Mouse (Mus musculus) midbrain, embryonic 13.5 days (tissue): ENCODE measurements at regions not wholly inside any gene's neighbourhood (a gene's known extent, or its start where the extent isn't known, plus 50 kb on each side); places are given as distances from the start of the nearest gene placed in this dataset.

Source experiments
- ATAC-seq: fragments of 200-750 bp; cut with Nextera tagmentation; 2 replicates; pipeline ENCODE4 v1.8.0; 2017; ENCODE audit warnings: mild to moderate bottlenecking, moderate TSS enrichment, moderate library complexity
- H3K27ac ChIP-seq: fragments of 300-500 bp; sonication (generic); 2 replicates; pipeline ENCODE4 v1.5.1; 2015; ENCODE audit warnings: inconsistent platforms, mild to moderate bottlenecking, moderate library complexity
- H3K27me3 ChIP-seq: fragments of 300-500 bp; sonication (generic); 2 replicates; pipeline ENCODE4 v1.6.1; 2015; ENCODE audit warnings: mild to moderate bottlenecking, inconsistent platforms
- H3K36me3 ChIP-seq: fragments of 300-500 bp; sonication (generic); 2 replicates; pipeline ENCODE4 v1.6.1; 2015; ENCODE audit warnings: mild to moderate bottlenecking, inconsistent platforms
- H3K4me1 ChIP-seq: fragments of 300-500 bp; sonication (generic); replicated peaks from 2 replicates; pipeline ENCODE4 v1.6.1; 2015; ENCODE audit warnings: inconsistent platforms
- H3K4me2 ChIP-seq: fragments of 300-500 bp; sonication (generic); replicated peaks from 2 replicates; pipeline ENCODE4 v1.6.1; 2015; ENCODE audit warnings: moderate library complexity, mild to moderate bottlenecking, inconsistent platforms
- H3K4me3 ChIP-seq: fragments of 300-500 bp; sonication (generic); replicated peaks from 2 replicates; pipeline ENCODE4 v1.5.1; 2015; ENCODE audit warnings: mild to moderate bottlenecking, inconsistent platforms
- H3K9ac ChIP-seq: fragments of 300-500 bp; sonication (generic); replicated peaks from 2 replicates; pipeline ENCODE4 v1.6.1; 2015; ENCODE audit warnings: mild to moderate bottlenecking, inconsistent platforms
- H3K9me3 ChIP-seq: fragments of 300-500 bp; sonication (generic); 2 replicates; pipeline ENCODE4 v1.6.1; 2016; ENCODE audit warnings: mild to moderate bottlenecking, inconsistent platforms
- WGBS: fragments of 180-500 bp; shearing (Covaris S2); methylation state at CpG from one replicate; pipeline ENCODE4 v1.1.7; 2015; 5-methylcytosine and 5-hydroxymethylcytosine counted together

DNA sequence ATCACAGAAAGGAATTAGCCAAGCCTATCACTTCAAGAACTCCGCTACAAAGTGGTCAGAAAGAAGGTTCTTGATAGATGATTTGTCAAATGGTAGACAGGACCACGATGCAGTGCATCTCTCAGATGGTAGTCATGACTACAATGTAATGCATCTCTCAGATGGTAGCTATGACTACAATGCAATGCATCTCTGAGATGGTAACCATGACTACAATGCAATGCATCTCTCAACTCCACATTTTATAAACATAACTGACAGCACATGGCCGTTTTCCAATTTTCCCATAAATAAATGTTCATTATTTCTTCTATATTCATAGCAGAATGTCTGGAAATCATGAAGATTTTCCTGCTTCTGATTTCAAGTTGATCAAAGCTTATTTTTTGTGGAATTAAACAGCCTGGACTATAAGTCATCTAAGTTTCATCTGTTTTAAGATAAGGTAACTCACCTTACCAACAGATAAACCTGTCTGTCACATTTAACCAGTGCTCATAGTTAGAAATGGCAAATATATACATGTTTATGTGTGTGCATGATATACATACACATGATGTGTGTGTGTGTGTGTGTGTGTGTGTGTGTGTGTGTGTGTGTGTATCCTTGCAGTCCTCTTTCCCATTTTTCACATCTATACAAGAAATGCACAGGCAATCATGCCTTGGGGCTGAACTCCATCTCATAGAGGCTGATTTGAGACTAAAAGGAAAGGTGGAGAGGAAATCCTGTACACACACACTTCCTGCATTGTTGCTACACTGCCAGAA lies 122.4 kb downstream of the Phf3 start:
- Histone ChIP-seq H3K9ac (no peak overlapping the region), H3K4me1 (peaks cover 4% of the 10 kb centered on the region; the same call in 1 of the 2 replicates), H3K4me3 (no peak overlapping the region), H3K36me3 (no peaks in the 10 kb centered on the region), H3K27ac (peak overlapping the region; percentile 12; the same call in 1 of the 2 replicates), H3K4me2 (no peak overlapping the region), H3K27me3 (no peaks in the 10 kb centered on the region), H3K9me3 (no peaks in the 10 kb centered on the region)
- peak; percentile 86 for ATAC-seq
- WGBS, result 60% methylated on average over 3 of the region's 3 CpGs

GRCm38 (mm10) chr1:30741955-30742354 lies 131.8 kb downstream of the Phf3 start:
- no peaks in the 10 kb centered on the region for H3K9me3 ChIP-seq
- no peak for ATAC-seq
- H3K27ac ChIP-seq, result no peak overlapping the region
- H3K4me1 ChIP-seq, result no peaks in the 10 kb centered on the region
- H3K36me3 ChIP-seq, result no peaks in the 10 kb centered on the region
- H3K4me3 ChIP-seq, result no peak overlapping the region
- H3K4me2 ChIP-seq, result no peak overlapping the region
- H3K27me3 ChIP-seq, result no peaks in the 10 kb centered on the region
- no peak overlapping the region for H3K9ac ChIP-seq

- Histone ChIP-seq H3K4me3 (no peak overlapping the region), H3K4me1 (no peaks in the 10 kb centered on the region), H3K27me3 (no peaks in the 10 kb centered on the region), H3K36me3 (no peaks in the 10 kb centered on the region), H3K9ac (no peak overlapping the region), H3K4me2 (no peak overlapping the region), H3K9me3 (no peaks in the 10 kb centered on the region), H3K27ac (no peak overlapping the region)
- no peak for ATAC-seq
- 74% methylated on average over 3 of the region's 3 CpGs for WGBS
Observed at GRCm38 (mm10) chr1:30740831-30741230, 132.9 kb downstream of the Phf3 start.

- ATAC-seq, result no peak
- Histone ChIP-seq H3K9me3 (no peaks in the 10 kb centered on the region), H3K9ac (no peak overlapping the region), H3K27ac (no peak overlapping the region), H3K27me3 (no peaks in the 10 kb centered on the region), H3K4me3 (no peak overlapping the region), H3K36me3 (no peaks in the 10 kb centered on the region), H3K4me1 (no peaks in the 10 kb centered on the region), H3K4me2 (no peak overlapping the region)
- 64% methylated on average over 2 of the region's 2 CpGs for WGBS
Observed at GRCm38 (mm10) chr1:30721519-30721918, 152.2 kb downstream of the Phf3 start.

DNA sequence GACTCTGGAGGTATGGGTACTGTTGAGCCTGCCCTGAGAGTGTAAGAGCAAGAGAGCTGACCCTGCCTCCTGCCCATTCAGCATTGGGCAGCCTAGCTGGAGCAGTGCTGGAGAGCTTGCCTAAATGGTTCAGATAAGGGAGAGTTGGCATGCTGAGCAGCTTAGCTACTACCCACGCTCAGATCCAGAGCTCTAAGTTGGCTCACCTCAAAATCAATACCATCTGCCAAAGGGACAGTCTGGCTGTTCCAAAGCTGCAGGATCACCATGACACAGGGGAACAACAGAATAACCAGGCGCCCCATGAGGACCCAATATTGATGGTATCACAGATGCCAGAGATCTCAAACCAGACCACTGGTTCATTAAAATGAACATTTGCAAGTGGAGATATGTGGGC lies 152.9 kb downstream of the Phf3 start:
- H3K27me3 ChIP-seq, result no peaks in the 10 kb centered on the region
- H3K27ac ChIP-seq, result no peak overlapping the region
- H3K9ac ChIP-seq, result no peak overlapping the region
- no peak overlapping the region for H3K4me2 ChIP-seq
- no peak overlapping the region for H3K4me3 ChIP-seq
- no peaks in the 10 kb centered on the region for H3K9me3 ChIP-seq
- no peak for ATAC-seq
- H3K4me1 ChIP-seq, result no peaks in the 10 kb centered on the region
- 91% methylated on average over 2 of the region's 2 CpGs for WGBS
- no peaks in the 10 kb centered on the region for H3K36me3 ChIP-seq

GRCm38 (mm10) chr1:30718578-30718977 lies 155.1 kb downstream of the Phf3 start:
- Histone ChIP-seq H3K9me3 (no peaks in the 10 kb centered on the region), H3K27ac (no peak overlapping the region), H3K4me1 (no peaks in the 10 kb centered on the region), H3K4me2 (no peak overlapping the region), H3K36me3 (no peaks in the 10 kb centered on the region), H3K4me3 (no peak overlapping the region), H3K27me3 (no peaks in the 10 kb centered on the region), H3K9ac (no peak overlapping the region)
- ATAC-seq, result no peak
- 76% methylated on average over 5 of the region's 5 CpGs for WGBS

GRCm38 (mm10) chr1:30716346-30716745 lies 157.4 kb downstream of the Phf3 start:
- WGBS, result 14% methylated on average over 1 of the region's 1 CpGs
- Histone ChIP-seq H3K4me3 (no peak overlapping the region), H3K36me3 (no peaks in the 10 kb centered on the region), H3K27ac (no peak overlapping the region), H3K9ac (no peak overlapping the region), H3K4me1 (no peaks in the 10 kb centered on the region), H3K27me3 (no peaks in the 10 kb centered on the region), H3K9me3 (no peaks in the 10 kb centered on the region), H3K4me2 (no peak overlapping the region)
- ATAC-seq, result no peak

GRCm38 (mm10) chr1:30701116-30701515 lies 172.6 kb downstream of the Phf3 start:
- Histone ChIP-seq H3K4me2 (no peak overlapping the region), H3K4me1 (no peaks in the 10 kb centered on the region), H3K27me3 (no peaks in the 10 kb centered on the region), H3K27ac (no peak overlapping the region), H3K4me3 (no peak overlapping the region), H3K9me3 (no peaks in the 10 kb centered on the region), H3K36me3 (no peaks in the 10 kb centered on the region), H3K9ac (no peak overlapping the region)
- no peak for ATAC-seq
- WGBS, result 73% methylated on average over 3 of the region's 3 CpGs

- H3K9me3 ChIP-seq, result no peaks in the 10 kb centered on the region
- no peaks in the 10 kb centered on the region for H3K27me3 ChIP-seq
- H3K9ac ChIP-seq, result no peak overlapping the region
- H3K4me3 ChIP-seq, result no peak overlapping the region
- H3K27ac ChIP-seq, result no peak overlapping the region
- no peaks in the 10 kb centered on the region for H3K4me1 ChIP-seq
- 51% methylated on average over 10 of the region's 10 CpGs for WGBS
- ATAC-seq, result peak; percentile 90
- H3K4me2 ChIP-seq, result no peak overlapping the region
- no peaks in the 10 kb centered on the region for H3K36me3 ChIP-seq
Observed at GRCm38 (mm10) chr1:30700399-30701081, 173.2 kb downstream of the Phf3 start.

DNA sequence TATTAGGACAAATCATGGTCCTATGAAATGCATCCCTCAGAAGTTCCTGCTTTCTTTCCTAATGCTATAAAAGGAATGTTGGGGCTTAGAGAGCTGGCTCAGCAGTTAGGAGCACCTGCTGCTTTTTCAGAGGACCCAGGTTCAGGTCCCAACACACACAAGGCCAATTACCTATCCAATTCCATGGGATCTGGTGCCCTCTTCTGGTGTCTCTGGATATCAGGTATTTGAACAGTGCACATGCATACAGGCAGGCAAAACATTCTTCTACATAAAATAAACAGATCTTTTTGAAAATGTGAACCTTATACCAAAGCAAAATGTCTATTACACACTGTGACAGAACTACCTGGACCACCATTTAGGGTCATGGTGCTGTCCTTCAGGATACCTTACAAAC lies 177.4 kb downstream of the Phf3 start:
- Histone ChIP-seq H3K4me2 (no peak overlapping the region), H3K9me3 (no peaks in the 10 kb centered on the region), H3K4me1 (no peaks in the 10 kb centered on the region), H3K4me3 (no peak overlapping the region), H3K9ac (no peak overlapping the region), H3K27me3 (no peaks in the 10 kb centered on the region), H3K36me3 (no peaks in the 10 kb centered on the region), H3K27ac (no peak overlapping the region)
- no peak for ATAC-seq

GRCm38 (mm10) chr1:30685318-30685717 lies 188.4 kb downstream of the Phf3 start:
- WGBS, result 92% methylated on average over 3 of the region's 3 CpGs

GRCm38 (mm10) chr1:30683889-30684288 lies 189.8 kb downstream of the Phf3 start:
- ATAC-seq, result no peak
- no peaks in the 10 kb centered on the region for H3K4me1 ChIP-seq
- H3K4me3 ChIP-seq, result no peak overlapping the region
- no peak overlapping the region for H3K9ac ChIP-seq
- no peak overlapping the region for H3K4me2 ChIP-seq
- 67% methylated on average over 2 of the region's 2 CpGs for WGBS
- no peaks in the 10 kb centered on the region for H3K27me3 ChIP-seq
- H3K36me3 ChIP-seq, result no peaks in the 10 kb centered on the region
- no peaks in the 10 kb centered on the region for H3K9me3 ChIP-seq
- H3K27ac ChIP-seq, result no peak overlapping the region

More at GRCm38 (mm10) chr1:30685318-30685717, 188.4 kb downstream of the Phf3 start:
- Histone ChIP-seq H3K4me1 (no peaks in the 10 kb centered on the region), H3K4me3 (no peak overlapping the region), H3K4me2 (no peak overlapping the region), H3K27me3 (no peaks in the 10 kb centered on the region), H3K9ac (no peak overlapping the region), H3K9me3 (no peaks in the 10 kb centered on the region), H3K27ac (no peak overlapping the region), H3K36me3 (no peaks in the 10 kb centered on the region)
- ATAC-seq, result no peak
